In the genomic region with DNA sequence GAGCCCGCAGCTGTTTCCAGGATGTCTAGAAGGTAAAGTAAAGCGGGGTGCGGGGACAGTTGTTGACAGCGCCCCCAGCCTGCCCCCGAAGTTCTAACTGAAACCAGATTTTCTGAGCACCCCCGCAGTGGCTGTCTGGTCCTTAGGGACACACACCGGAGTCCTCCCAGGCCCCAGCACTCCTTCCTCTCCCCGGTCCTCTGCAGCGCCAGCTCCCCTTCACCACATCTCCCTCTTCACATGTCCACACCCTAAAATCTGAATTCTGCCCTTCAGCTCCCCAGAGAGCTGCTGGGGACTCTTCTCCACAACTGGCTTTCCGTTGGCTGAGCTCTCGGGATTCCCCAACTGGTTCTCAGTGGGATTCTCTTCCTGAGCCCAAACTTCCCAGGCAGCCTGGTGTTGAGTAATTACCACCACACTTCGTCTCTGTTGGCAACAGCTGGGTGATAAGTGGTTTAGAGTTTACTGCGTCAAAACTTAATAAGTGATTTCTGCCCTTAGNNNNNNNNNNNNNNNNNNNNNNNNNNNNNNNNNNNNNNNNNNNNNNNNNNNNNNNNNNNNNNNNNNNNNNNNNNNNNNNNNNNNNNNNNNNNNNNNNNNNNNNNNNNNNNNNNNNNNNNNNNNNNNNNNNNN, we compare ENCODE assay signal across 9 mouse cellular contexts. TPM values are rescaled to one million over a fixed set of nuclear protein-coding genes. Genes with fewer than 3 reads are reported as not detected.
DNase-seq lines count a peak whose midpoint lies in the region; ATAC-seq and TF ChIP-seq lines count a peak whose summit lies in the region.
"Had no signal": no experiment of that assay in that cellular context is flagged by ENCODE, and none has a peak within 500 bp of the region (broad histone marks: within the 10 kb centered on the region; RNA-seq: fewer than 3 reads in every experiment).

No protein-coding gene starts in this region.

- no peaks in the 10 kb centered on the region for H3K9me3 ChIP-seq in forebrain, embryonic 15.5 days
- H3K9me3 ChIP-seq in hindbrain, embryonic 16.5 days (ENCODE audit: control insufficient read depth, low read length), result no peaks in the 10 kb centered on the region
- no peaks in the 10 kb centered on the region for H3K9me3 ChIP-seq in midbrain, embryonic 14.5 days (ENCODE audit: control insufficient read depth, low read length)

- H3K4me3 ChIP-seq in left cerebral cortex, adult 2 months, result peak overlapping the region; percentile 67
- peak overlapping the region; percentile 50 for H3K4me3 ChIP-seq in forebrain, embryonic 15.5 days
- peak overlapping the region; percentile 73 for H3K4me3 ChIP-seq in hindbrain, embryonic 16.5 days (ENCODE audit: low read length)
- H3K4me3 ChIP-seq in liver, adult 2 months (ENCODE audit: insufficient read depth, low read depth, low read length), result peak overlapping the region; percentile 86
- H3K4me3 ChIP-seq in midbrain, embryonic 14.5 days (replicated peaks; ENCODE audit: low read depth, low read length), result peak overlapping the region; percentile 54

- peaks cover 2% of the 10 kb centered on the region; the same call in 1 of the 2 replicates for H3K36me3 ChIP-seq in forebrain, embryonic 15.5 days
- peaks cover 6% of the 10 kb centered on the region; the same call in 1 of the 2 replicates for H3K36me3 ChIP-seq in hindbrain, embryonic 16.5 days (ENCODE audit: control insufficient read depth, insufficient read depth, low read length)
- H3K36me3 ChIP-seq in liver, adult 2 months (ENCODE audit: control insufficient read depth, insufficient read depth, low read length), result peaks cover 3% of the 10 kb centered on the region; the same call in 1 of the 2 replicates
- 0 out of 2 replicates have a peak, but pooled peaks cover 10% of the 10 kb centered on the region for H3K36me3 ChIP-seq in midbrain, embryonic 14.5 days (ENCODE audit: control insufficient read depth, insufficient read depth, low read length)

- peaks cover 11% of the 10 kb centered on the region for H3K4me1 ChIP-seq in forebrain, embryonic 15.5 days
- H3K4me1 ChIP-seq in hindbrain, embryonic 16.5 days (ENCODE audit: control insufficient read depth, insufficient read depth, low read depth, low read length), result peaks cover 8% of the 10 kb centered on the region
- H3K4me1 ChIP-seq in liver, adult 2 months (ENCODE audit: control insufficient read depth, insufficient read depth, low read length), result peaks cover 9% of the 10 kb centered on the region
- peaks cover 8% of the 10 kb centered on the region; the same call in 1 of the 2 replicates for H3K4me1 ChIP-seq in midbrain, embryonic 14.5 days (ENCODE audit: control insufficient read depth, insufficient read depth, low read length)

- H3K4me2 ChIP-seq in forebrain, embryonic 15.5 days (replicated peaks), result peak overlapping the region; percentile 95
- peak overlapping the region; percentile 88 for H3K4me2 ChIP-seq in hindbrain, embryonic 16.5 days (ENCODE audit: low read length)
- H3K4me2 ChIP-seq in midbrain, embryonic 14.5 days (ENCODE audit: low read length), result peak overlapping the region; percentile 97

- peak; percentile 47; the same call in 1 of the 2 replicates for ATAC-seq in forebrain, embryonic 15.5 days (replicated peaks)
- ATAC-seq in hindbrain, embryonic 16.5 days, result peak; percentile 19; the same call in 1 of the 2 replicates
- ATAC-seq in midbrain, embryonic 14.5 days (ENCODE audit: low FRiP score, low TSS enrichment), result no peak

- H3K27ac ChIP-seq in left cerebral cortex, adult 2 months, result peak overlapping the region; percentile 90
- H3K27ac ChIP-seq in forebrain, embryonic 15.5 days (replicated peaks), result peak overlapping the region; percentile 20; the same call in 1 of the 2 replicates
- H3K27ac ChIP-seq in hindbrain, embryonic 16.5 days (ENCODE audit: low read depth, low read length), result peak overlapping the region; percentile 61; the same call in 1 of the 2 replicates
- peak overlapping the region; percentile 73 for H3K27ac ChIP-seq in liver, adult 2 months (replicated peaks; ENCODE audit: insufficient read depth, low read depth, low read length)
- 0 out of 2 replicates have a peak overlapping the region, but pooled peaks have one; percentile 13 for H3K27ac ChIP-seq in midbrain, embryonic 14.5 days (replicated peaks; ENCODE audit: low read depth, low read length)

- H3K79me2 ChIP-seq in liver, adult 2 months (ENCODE audit: control insufficient read depth, insufficient read depth, low read length), result no peaks in the 10 kb centered on the region

- H3K9ac ChIP-seq in forebrain, embryonic 15.5 days (replicated peaks), result peak overlapping the region; percentile 60
- H3K9ac ChIP-seq in hindbrain, embryonic 16.5 days (ENCODE audit: low read depth, low read length), result peak overlapping the region; percentile 67
- H3K9ac ChIP-seq in liver, adult 2 months (ENCODE audit: low read depth, low read length), result peak overlapping the region; percentile 76
- peak overlapping the region; percentile 69 for H3K9ac ChIP-seq in midbrain, embryonic 14.5 days (replicated peaks; ENCODE audit: low read length)

- intact Hi-C loops in left cerebral cortex, adult 2 months (cut with DNase I), result loop anchor here (5.0 kb wide), 1 partner anchor 81 kb away; a partner anchor contains a TSS

- WGBS in forebrain, embryonic 15.5 days, result 4% methylated on average over 13 of the region's 13 CpGs
- WGBS in hindbrain, embryonic 16.5 days, result 1% methylated on average over 13 of the region's 13 CpGs
- WGBS in liver, adult 2 months, result 2% methylated on average over 13 of the region's 13 CpGs
- 3% methylated on average over 13 of the region's 13 CpGs for WGBS in midbrain, embryonic 14.5 days

- peak in 1 of 2 experiments; percentile 33 for DNase-seq in left cerebral cortex, adult 2 months (ENCODE audit: extremely low spot score in 1 of 2, low spot score in 2 of 2)
- no peak for DNase-seq in left cerebral cortex, adult 11 months (ENCODE audit: low spot score)
- DNase-seq in adipocyte (ENCODE audit: low spot score), result peak; percentile 93
- peak; percentile 35 for DNase-seq in liver, adult 2 months (ENCODE audit: extremely low read depth, low read depth, low spot score)
- peak; percentile 48 for DNase-seq in midbrain, embryonic 14.5 days
- DNase-seq in cerebellum, postnatal 36 days, result no peak

- H3K27me3 ChIP-seq in forebrain, embryonic 15.5 days, result no peaks in the 10 kb centered on the region
- no peaks in the 10 kb centered on the region for H3K27me3 ChIP-seq in hindbrain, embryonic 16.5 days (replicated peaks; ENCODE audit: control insufficient read depth, insufficient read depth, low read length)
- H3K27me3 ChIP-seq in liver, adult 2 months (ENCODE audit: control insufficient read depth, insufficient read depth, low read length), result no peaks in the 10 kb centered on the region
- H3K27me3 ChIP-seq in midbrain, embryonic 14.5 days (ENCODE audit: control insufficient read depth, insufficient read depth, low read length), result no peaks in the 10 kb centered on the region

- no peak for TF ChIP-seq POLR2A in liver, adult 2 months (IDR thresholded peaks at IDR 0.05; ENCODE audit: extremely low read depth, insufficient read depth, low read length)

- TF ChIP-seq CTCF in left cerebral cortex, adult 2 months (IDR thresholded peaks at IDR 0.05), result no peak
- TF ChIP-seq CTCF in liver, adult 2 months (IDR thresholded peaks at IDR 0.05; ENCODE audit: low read depth, low read length), result no peak

RNA-seq across cellular contexts. Expression of a gene that starts 0.7 kb away (rescaled TPM):
- 1 to 10 TPM; 8.5 to 9.1 TPM for total RNA-seq in left cerebral cortex, adult 2 months (2021)
- polyA plus RNA-seq in forebrain, embryonic 15.5 days (2015; fragmentation: Nextera tagmentation; extraction: Ambion mirVana), result 7.7 and 9.6 TPM in 2 replicates
- 14.8 and 16.7 TPM in 2 replicates for polyA plus RNA-seq in hindbrain, embryonic 16.5 days (2015; fragmentation: Nextera tagmentation; extraction: Ambion mirVana)
- 7.3 and 9.5 TPM in 2 replicates for total RNA-seq in liver, adult 2 months (2014; rRNA removed)
- 5.0 and 5.1 TPM in 2 replicates for polyA plus RNA-seq in liver, adult 2 months (2012; rRNA removed)
- polyA plus RNA-seq in midbrain, embryonic 14.5 days (2014; fragmentation: Nextera tagmentation; extraction: Ambion mirVana), result 5.4 and 9.3 TPM in 2 replicates

RNA-seq across cellular contexts. Expression of a gene that starts 15.2 kb away (rescaled TPM):
- not detected for total RNA-seq in left cerebral cortex, adult 2 months (2021)
- not detected in 2 replicates for polyA plus RNA-seq in forebrain, embryonic 15.5 days (2015; fragmentation: Nextera tagmentation; extraction: Ambion mirVana)
- polyA plus RNA-seq in hindbrain, embryonic 16.5 days (2015; fragmentation: Nextera tagmentation; extraction: Ambion mirVana), result not detected in 2 replicates
- total RNA-seq in liver, adult 2 months (2014; rRNA removed), result 0.83 TPM in 1 of 2 replicates, not detected in the other
- polyA plus RNA-seq in liver, adult 2 months (2012; rRNA removed), result not detected in 2 replicates
- polyA plus RNA-seq in midbrain, embryonic 14.5 days (2014; fragmentation: Nextera tagmentation; extraction: Ambion mirVana), result not detected in 2 replicates
- total RNA-seq: left cerebral cortex, postnatal 10 days had no signal

RNA-seq across cellular contexts. Expression of a gene that starts 34.1 kb away (rescaled TPM):
- total RNA-seq in left cerebral cortex, adult 2 months (2021), result 10 to 100 TPM; 20.2 to 20.3 TPM
- polyA plus RNA-seq in forebrain, embryonic 15.5 days (2015; fragmentation: Nextera tagmentation; extraction: Ambion mirVana), result 41.6 and 42.3 TPM in 2 replicates
- polyA plus RNA-seq in hindbrain, embryonic 16.5 days (2015; fragmentation: Nextera tagmentation; extraction: Ambion mirVana), result 40.6 and 41.7 TPM in 2 replicates
- total RNA-seq in liver, adult 2 months (2014; rRNA removed), result 69.1 and 84.2 TPM in 2 replicates
- 115 and 144 TPM in 2 replicates for polyA plus RNA-seq in liver, adult 2 months (2012; rRNA removed)
- 29.0 and 32.2 TPM in 2 replicates for polyA plus RNA-seq in midbrain, embryonic 14.5 days (2014; fragmentation: Nextera tagmentation; extraction: Ambion mirVana)

Comparison
In these comparisons a context has a peak if more than half of its experiments do, and no peak if none do; other contexts are left out.
1. DNase-seq: peak in adipocyte (single experiment), liver, adult 2 months (single experiment) and midbrain, embryonic 14.5 days (single experiment); none in left cerebral cortex, adult 11 months (single experiment) and cerebellum, postnatal 36 days (0 of 2).
2. H3K27ac ChIP-seq: peak in every context shown above with its lines; median percentile 90 in left cerebral cortex, adult 2 months; 73 in liver, adult 2 months; 61 in hindbrain, embryonic 16.5 days; 20 in forebrain, embryonic 15.5 days; 13 in midbrain, embryonic 14.5 days.
3. Peak in every context shown above with its lines, with median percentiles within 50 percentile points of each other: H3K4me3 ChIP-seq, H3K4me2 ChIP-seq and H3K9ac ChIP-seq.